Mouse (Mus musculus): ENCODE data around the gene D230025D16Rik.
"Not testable (repeated sequence)": the region's sequence is repeated elsewhere in the genome, so short reads cannot be mapped to it uniquely, and the experiment has no call there.

Gene D230025D16Rik

GRCm38 (mm10) chr8:105224413-105225271 is at the start of gene D230025D16Rik:
Gene D230025D16Rik (plus strand): TSS chr8:105225145.
- DNase-seq (ENCODE audit: low spot score in 2 of 2) = peak; percentile 86 to 93

GRCm38 (mm10) chr8:105175287-105175686 is 49.7 kb upstream of the D230025D16Rik start:
- not testable (repeated sequence) for DNase-seq (ENCODE audit: low spot score in 2 of 2)

- DNase-seq (ENCODE audit: low spot score in 2 of 2) = no peak
Observed at GRCm38 (mm10) chr8:105178211-105178800, 46.6 kb upstream of the D230025D16Rik start.

- DNase-seq (ENCODE audit: low spot score in 2 of 2) = no peak
Observed at GRCm38 (mm10) chr8:105182201-105182600, 42.7 kb upstream of the D230025D16Rik start.

- no peak for DNase-seq (ENCODE audit: low spot score in 2 of 2)
Observed at GRCm38 (mm10) chr8:105186467-105187005, 38.4 kb upstream of the D230025D16Rik start.

- no peak for DNase-seq (ENCODE audit: low spot score in 2 of 2)
Observed at GRCm38 (mm10) chr8:105192182-105192581, 32.8 kb upstream of the D230025D16Rik start.

- no peak for DNase-seq (ENCODE audit: low spot score in 2 of 2)
Observed at GRCm38 (mm10) chr8:105205748-105206147, 19.2 kb upstream of the D230025D16Rik start.

GRCm38 (mm10) chr8:105206766-105207275 is 18.1 kb upstream of the D230025D16Rik start:
- peak in 1 of 2 experiments; percentile 36 for DNase-seq (ENCODE audit: low spot score in 2 of 2)

GRCm38 (mm10) chr8:105207675-105208273 is 17.2 kb upstream of the D230025D16Rik start:
- no peak for DNase-seq (ENCODE audit: low spot score in 2 of 2)

- no peak for DNase-seq (ENCODE audit: low spot score in 2 of 2)
Observed at GRCm38 (mm10) chr8:105209153-105210110, 15.5 kb upstream of the D230025D16Rik start.

GRCm38 (mm10) chr8:105214104-105214503 is 10.8 kb upstream of the D230025D16Rik start:
- no peak for DNase-seq (ENCODE audit: low spot score in 2 of 2)

GRCm38 (mm10) chr8:105217926-105218522 is 6.9 kb upstream of the D230025D16Rik start:
- DNase-seq (ENCODE audit: low spot score in 2 of 2) = no peak

- no peak for DNase-seq (ENCODE audit: low spot score in 2 of 2)
Observed at GRCm38 (mm10) chr8:105223850-105224249, 1.1 kb upstream of the D230025D16Rik start.

- no peak for DNase-seq (ENCODE audit: low spot score in 2 of 2)
Observed at GRCm38 (mm10) chr8:105225272-105225593, 288 bp downstream of the D230025D16Rik start.

- DNase-seq (ENCODE audit: low spot score in 2 of 2) = no peak
Observed at GRCm38 (mm10) chr8:105225917-105226316, 972 bp downstream of the D230025D16Rik start.

- no peak for DNase-seq (ENCODE audit: low spot score in 2 of 2)
Observed at GRCm38 (mm10) chr8:105231503-105232320, 6.8 kb downstream of the D230025D16Rik start.

- DNase-seq (ENCODE audit: low spot score in 2 of 2) = not testable (repeated sequence)
Observed at GRCm38 (mm10) chr8:105232321-105232693, 7.4 kb downstream of the D230025D16Rik start.

- no peak for DNase-seq (ENCODE audit: low spot score in 2 of 2)
Observed at GRCm38 (mm10) chr8:105233126-105233935, 8.4 kb downstream of the D230025D16Rik start.

- DNase-seq (ENCODE audit: low spot score in 2 of 2) = no peak
Observed at GRCm38 (mm10) chr8:105235206-105235605, 10.3 kb downstream of the D230025D16Rik start.

Measured in cerebellum, postnatal 4 days (tissue).